Mouse (Mus musculus): ENCODE results near the gene Aldh4a1. TPM values are rescaled to one million over a fixed set of nuclear protein-coding genes. Genes with fewer than 3 reads are reported as not detected.

Gene Aldh4a1
- polyA plus RNA-seq, 1 experiment from 2014 or later: 11.2 TPM

GRCm38 (mm10) chr4:139579003-139579402 lies 43.7 kb upstream of the Aldh4a1 start:
- H3K4me2 ChIP-seq: no peak overlapping the region
- H3K27me3 ChIP-seq (ENCODE audit: control insufficient read depth, insufficient read depth, low read length): no peaks in the 10 kb centered on the region
- H3K36me3 ChIP-seq (ENCODE audit: control insufficient read depth, insufficient read depth, low read length): no peaks in the 10 kb centered on the region
- no peak for ATAC-seq (ENCODE audit: low FRiP score)
- H3K9me3 ChIP-seq (ENCODE audit: control insufficient read depth, low read length): no peaks in the 10 kb centered on the region
- no peak overlapping the region for H3K4me3 ChIP-seq (ENCODE audit: low read depth, low read length)
- no peak for DNase-seq (ENCODE audit: low spot score, missing footprints)
- peaks cover 27% of the 10 kb centered on the region for H3K4me1 ChIP-seq (ENCODE audit: control insufficient read depth, insufficient read depth, low read length)
- no peak overlapping the region for H3K27ac ChIP-seq (ENCODE audit: low read depth, low read length)
- WGBS: 61% methylated on average over 10 of the region's 10 CpGs
- H3K9ac ChIP-seq (ENCODE audit: low read length): no peak overlapping the region

GRCm38 (mm10) chr4:139579466-139579865 lies 43.2 kb upstream of the Aldh4a1 start:
- no peak for DNase-seq (ENCODE audit: low spot score, missing footprints)
- no peaks in the 10 kb centered on the region for H3K27me3 ChIP-seq (ENCODE audit: control insufficient read depth, insufficient read depth, low read length)
- H3K4me1 ChIP-seq (ENCODE audit: control insufficient read depth, insufficient read depth, low read length): peaks cover 27% of the 10 kb centered on the region
- H3K36me3 ChIP-seq (ENCODE audit: control insufficient read depth, insufficient read depth, low read length): no peaks in the 10 kb centered on the region
- ATAC-seq (ENCODE audit: low FRiP score): no peak
- no peaks in the 10 kb centered on the region for H3K9me3 ChIP-seq (ENCODE audit: control insufficient read depth, low read length)
- H3K27ac ChIP-seq (ENCODE audit: low read depth, low read length): no peak overlapping the region
- no peak overlapping the region for H3K4me3 ChIP-seq (ENCODE audit: low read depth, low read length)
- no peak overlapping the region for H3K4me2 ChIP-seq
- H3K9ac ChIP-seq (ENCODE audit: low read length): no peak overlapping the region
- 59% methylated on average over 6 of the region's 6 CpGs for WGBS

- Histone ChIP-seq H3K9ac (ENCODE audit: low read length) (peak overlapping the region; percentile 50), H3K36me3 (ENCODE audit: control insufficient read depth, insufficient read depth, low read length) (no peaks in the 10 kb centered on the region), H3K4me2 (peak overlapping the region; percentile 20; the same call in 1 of the 2 replicates), H3K4me1 (ENCODE audit: control insufficient read depth, insufficient read depth, low read length) (peaks cover 23% of the 10 kb centered on the region), H3K27ac (ENCODE audit: low read depth, low read length) (0 out of 2 replicates have a peak overlapping the region, but pooled peaks have one; percentile 5), H3K27me3 (ENCODE audit: control insufficient read depth, insufficient read depth, low read length) (no peaks in the 10 kb centered on the region), H3K9me3 (ENCODE audit: control insufficient read depth, low read length) (no peaks in the 10 kb centered on the region), H3K4me3 (ENCODE audit: low read depth, low read length) (no peak overlapping the region)
- ATAC-seq (ENCODE audit: low FRiP score) (peak; percentile 10; the same call in 1 of the 2 replicates), DNase-seq (ENCODE audit: low spot score, missing footprints) (peak; percentile 91)
- WGBS: 7% methylated on average over 15 of the region's 15 CpGs
Observed at GRCm38 (mm10) chr4:139580663-139581336, 41.9 kb upstream of the Aldh4a1 start.

GRCm38 (mm10) chr4:139581427-139582051 lies 41.1 kb upstream of the Aldh4a1 start:
- 55% methylated on average over 6 of the region's 6 CpGs for WGBS
- H3K36me3 ChIP-seq (ENCODE audit: control insufficient read depth, insufficient read depth, low read length): no peaks in the 10 kb centered on the region
- H3K9ac ChIP-seq (ENCODE audit: low read length): no peak overlapping the region; the same call in 1 of the 2 replicates
- no peaks in the 10 kb centered on the region for H3K27me3 ChIP-seq (ENCODE audit: control insufficient read depth, insufficient read depth, low read length)
- ATAC-seq (ENCODE audit: low FRiP score) (peak; percentile 18; the same call in 1 of the 2 replicates), DNase-seq (ENCODE audit: low spot score, missing footprints) (no peak)
- no peak overlapping the region for H3K4me2 ChIP-seq
- H3K27ac ChIP-seq (ENCODE audit: low read depth, low read length): no peak overlapping the region; the same call in 1 of the 2 replicates
- H3K4me3 ChIP-seq (ENCODE audit: low read depth, low read length): no peak overlapping the region
- H3K4me1 ChIP-seq (ENCODE audit: control insufficient read depth, insufficient read depth, low read length): peaks cover 19% of the 10 kb centered on the region
- no peaks in the 10 kb centered on the region for H3K9me3 ChIP-seq (ENCODE audit: control insufficient read depth, low read length)

GRCm38 (mm10) chr4:139582346-139582745 lies 40.3 kb upstream of the Aldh4a1 start:
- Histone ChIP-seq H3K27ac (ENCODE audit: low read depth, low read length) (no peak overlapping the region), H3K27me3 (ENCODE audit: control insufficient read depth, insufficient read depth, low read length) (no peaks in the 10 kb centered on the region), H3K9ac (ENCODE audit: low read length) (no peak overlapping the region), H3K4me2 (no peak overlapping the region), H3K36me3 (ENCODE audit: control insufficient read depth, insufficient read depth, low read length) (no peaks in the 10 kb centered on the region), H3K4me3 (ENCODE audit: low read depth, low read length) (no peak overlapping the region), H3K9me3 (ENCODE audit: control insufficient read depth, low read length) (no peaks in the 10 kb centered on the region), H3K4me1 (ENCODE audit: control insufficient read depth, insufficient read depth, low read length) (peaks cover 16% of the 10 kb centered on the region)
- DNase-seq (ENCODE audit: low spot score, missing footprints): no peak
- WGBS: 77% methylated on average over 6 of the region's 6 CpGs
- no peak for ATAC-seq (ENCODE audit: low FRiP score)

GRCm38 (mm10) chr4:139582903-139583302 lies 39.8 kb upstream of the Aldh4a1 start:
- H3K4me3 ChIP-seq (ENCODE audit: low read depth, low read length): no peak overlapping the region
- H3K9ac ChIP-seq (ENCODE audit: low read length): no peak overlapping the region
- no peak for DNase-seq (ENCODE audit: low spot score, missing footprints)
- no peak for ATAC-seq (ENCODE audit: low FRiP score)
- no peaks in the 10 kb centered on the region for H3K36me3 ChIP-seq (ENCODE audit: control insufficient read depth, insufficient read depth, low read length)
- no peak overlapping the region for H3K27ac ChIP-seq (ENCODE audit: low read depth, low read length)
- 28% methylated on average over 3 of the region's 3 CpGs for WGBS
- no peaks in the 10 kb centered on the region for H3K9me3 ChIP-seq (ENCODE audit: control insufficient read depth, low read length)
- peaks cover 16% of the 10 kb centered on the region for H3K4me1 ChIP-seq (ENCODE audit: control insufficient read depth, insufficient read depth, low read length)
- no peaks in the 10 kb centered on the region for H3K27me3 ChIP-seq (ENCODE audit: control insufficient read depth, insufficient read depth, low read length)
- no peak overlapping the region for H3K4me2 ChIP-seq

- H3K4me3 ChIP-seq (ENCODE audit: low read depth, low read length): no peak overlapping the region
- no peak overlapping the region for H3K4me2 ChIP-seq
- WGBS: 79% methylated on average over 11 of the region's 11 CpGs
- peaks cover 16% of the 10 kb centered on the region for H3K4me1 ChIP-seq (ENCODE audit: control insufficient read depth, insufficient read depth, low read length)
- no peaks in the 10 kb centered on the region for H3K9me3 ChIP-seq (ENCODE audit: control insufficient read depth, low read length)
- ATAC-seq (ENCODE audit: low FRiP score): no peak
- no peaks in the 10 kb centered on the region for H3K36me3 ChIP-seq (ENCODE audit: control insufficient read depth, insufficient read depth, low read length)
- no peak overlapping the region for H3K9ac ChIP-seq (ENCODE audit: low read length)
- no peak for DNase-seq (ENCODE audit: low spot score, missing footprints)
- no peak overlapping the region for H3K27ac ChIP-seq (ENCODE audit: low read depth, low read length)
- H3K27me3 ChIP-seq (ENCODE audit: control insufficient read depth, insufficient read depth, low read length): no peaks in the 10 kb centered on the region
Observed at GRCm38 (mm10) chr4:139583629-139584245, 38.9 kb upstream of the Aldh4a1 start.

GRCm38 (mm10) chr4:139584704-139585103 lies 38.0 kb upstream of the Aldh4a1 start:
- H3K27me3 ChIP-seq (ENCODE audit: control insufficient read depth, insufficient read depth, low read length): no peaks in the 10 kb centered on the region
- H3K4me3 ChIP-seq (ENCODE audit: low read depth, low read length): no peak overlapping the region
- H3K4me1 ChIP-seq (ENCODE audit: control insufficient read depth, insufficient read depth, low read length): peaks cover 20% of the 10 kb centered on the region
- H3K27ac ChIP-seq (ENCODE audit: low read depth, low read length): no peak overlapping the region
- ATAC-seq (ENCODE audit: low FRiP score) (no peak), DNase-seq (ENCODE audit: low spot score, missing footprints) (no peak)
- no peak overlapping the region for H3K4me2 ChIP-seq
- H3K36me3 ChIP-seq (ENCODE audit: control insufficient read depth, insufficient read depth, low read length): no peaks in the 10 kb centered on the region
- WGBS: 77% methylated on average over 11 of the region's 11 CpGs
- H3K9me3 ChIP-seq (ENCODE audit: control insufficient read depth, low read length): no peaks in the 10 kb centered on the region
- H3K9ac ChIP-seq (ENCODE audit: low read length): no peak overlapping the region

- 85% methylated on average over 7 of the region's 7 CpGs for WGBS
- H3K4me1 ChIP-seq (ENCODE audit: control insufficient read depth, insufficient read depth, low read length): peaks cover 18% of the 10 kb centered on the region
Observed at GRCm38 (mm10) chr4:139585713-139586112, 37.0 kb upstream of the Aldh4a1 start.

More at GRCm38 (mm10) chr4:139585713-139586112, 37.0 kb upstream of the Aldh4a1 start:
- ATAC-seq (ENCODE audit: low FRiP score) (no peak), DNase-seq (ENCODE audit: low spot score, missing footprints) (no peak)
- no peak overlapping the region for H3K4me2 ChIP-seq
- no peak overlapping the region for H3K27ac ChIP-seq (ENCODE audit: low read depth, low read length)
- H3K4me3 ChIP-seq (ENCODE audit: low read depth, low read length): no peak overlapping the region
- no peaks in the 10 kb centered on the region for H3K36me3 ChIP-seq (ENCODE audit: control insufficient read depth, insufficient read depth, low read length)
- H3K9ac ChIP-seq (ENCODE audit: low read length): no peak overlapping the region
- H3K27me3 ChIP-seq (ENCODE audit: control insufficient read depth, insufficient read depth, low read length): no peaks in the 10 kb centered on the region
- H3K9me3 ChIP-seq (ENCODE audit: control insufficient read depth, low read length): no peaks in the 10 kb centered on the region

Data from midbrain, embryonic 11.5 days (tissue).